Mouse (Mus musculus): ENCODE results near the gene Rad51b. TPM values are rescaled to one million over a fixed set of nuclear protein-coding genes. Genes with fewer than 3 reads are reported as not detected.

Rad51b gene
- total and polyA plus RNA-seq, 2 experiments from 2014 or later: 1.4 to 1.8 TPM

DNA sequence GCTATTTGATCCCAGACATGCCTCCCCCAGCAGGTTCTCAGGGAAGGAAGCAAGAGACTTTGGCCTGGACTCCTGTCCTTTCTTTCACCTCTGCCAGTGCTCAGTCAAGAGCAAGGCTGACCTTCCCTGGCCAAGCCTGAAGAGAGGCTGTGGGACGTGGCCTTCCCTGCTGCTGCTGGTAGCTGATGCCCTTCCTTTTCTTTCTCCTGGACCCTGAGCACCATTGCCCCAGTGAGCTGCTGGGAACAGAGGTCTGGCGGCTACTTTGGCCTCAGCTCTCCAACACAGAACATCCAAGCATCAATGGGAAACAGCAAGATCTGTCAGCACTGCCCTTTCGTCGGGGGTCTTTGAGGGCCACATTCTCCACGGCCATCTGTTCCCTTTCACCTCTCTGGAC is 455.1 kb downstream of the Rad51b start:
- no peak overlapping the region for H3K4me2 ChIP-seq (ENCODE audit: low read depth, low read length)
- no peak for ATAC-seq (ENCODE audit: insufficient read depth, low read depth)
- no peaks in the 10 kb centered on the region for H3K36me3 ChIP-seq (replicated peaks; ENCODE audit: control insufficient read depth, insufficient read depth, low read length)
- DNase-seq (ENCODE audit: low spot score): no peak
- no peak overlapping the region for H3K9ac ChIP-seq (replicated peaks; ENCODE audit: low read depth, low read length)
- H3K4me1 ChIP-seq (ENCODE audit: control insufficient read depth, insufficient read depth): peaks cover 51% of the 10 kb centered on the region
- no peaks in the 10 kb centered on the region for H3K27me3 ChIP-seq (ENCODE audit: control insufficient read depth, insufficient read depth, low read length)
- WGBS: 42% methylated on average over 5 of the region's 5 CpGs
- peak overlapping the region; percentile 17; the same call in 1 of the 2 replicates for H3K27ac ChIP-seq (ENCODE audit: low read depth)
- TF ChIP-seq EP300 (IDR thresholded peaks at IDR 0.05; ENCODE audit: low read depth) (no peak), CTCF (IDR thresholded peaks at IDR 0.05; ENCODE audit: low read depth) (no peak)
- H3K9me3 ChIP-seq (replicated peaks; ENCODE audit: control insufficient read depth, low read length): no peaks in the 10 kb centered on the region
- H3K4me3 ChIP-seq (ENCODE audit: low read depth, low read length): no peak overlapping the region

DNA sequence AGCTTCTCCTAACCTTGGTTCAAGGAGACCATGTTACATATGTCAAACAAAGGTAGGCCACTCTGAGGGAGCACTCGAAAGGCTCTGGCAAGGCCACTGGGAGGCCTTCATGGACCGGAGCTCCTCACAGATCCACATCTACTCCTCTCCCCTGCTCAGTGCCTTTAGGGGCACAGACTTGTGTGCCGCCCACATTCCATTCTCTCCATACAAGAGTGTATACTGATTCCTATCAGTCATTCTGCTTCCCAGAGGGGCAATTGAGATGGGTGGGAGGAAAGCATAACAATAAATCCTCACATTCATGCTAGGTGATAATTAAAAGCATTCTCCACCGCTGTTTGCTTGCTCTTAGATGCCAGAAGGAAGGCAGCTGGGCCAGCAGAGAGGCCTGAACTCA is 458.5 kb downstream of the Rad51b start:
- ATAC-seq (ENCODE audit: insufficient read depth, low read depth): no peak
- H3K4me3 ChIP-seq (ENCODE audit: low read depth, low read length): no peak overlapping the region
- no peak for DNase-seq (ENCODE audit: low spot score)
- no peaks in the 10 kb centered on the region for H3K9me3 ChIP-seq (replicated peaks; ENCODE audit: control insufficient read depth, low read length)
- no peak for TF ChIP-seq CTCF (IDR thresholded peaks at IDR 0.05; ENCODE audit: low read depth)
- TF ChIP-seq EP300 (IDR thresholded peaks at IDR 0.05; ENCODE audit: low read depth): no peak
- H3K9ac ChIP-seq (replicated peaks; ENCODE audit: low read depth, low read length): no peak overlapping the region
- WGBS: 68% methylated on average over 4 of the region's 4 CpGs
- H3K27ac ChIP-seq (ENCODE audit: low read depth): no peak overlapping the region
- no peaks in the 10 kb centered on the region for H3K27me3 ChIP-seq (ENCODE audit: control insufficient read depth, insufficient read depth, low read length)
- peaks cover 44% of the 10 kb centered on the region for H3K4me1 ChIP-seq (ENCODE audit: control insufficient read depth, insufficient read depth)
- no peak overlapping the region for H3K4me2 ChIP-seq (ENCODE audit: low read depth, low read length)
- no peaks in the 10 kb centered on the region for H3K36me3 ChIP-seq (replicated peaks; ENCODE audit: control insufficient read depth, insufficient read depth, low read length)

DNA sequence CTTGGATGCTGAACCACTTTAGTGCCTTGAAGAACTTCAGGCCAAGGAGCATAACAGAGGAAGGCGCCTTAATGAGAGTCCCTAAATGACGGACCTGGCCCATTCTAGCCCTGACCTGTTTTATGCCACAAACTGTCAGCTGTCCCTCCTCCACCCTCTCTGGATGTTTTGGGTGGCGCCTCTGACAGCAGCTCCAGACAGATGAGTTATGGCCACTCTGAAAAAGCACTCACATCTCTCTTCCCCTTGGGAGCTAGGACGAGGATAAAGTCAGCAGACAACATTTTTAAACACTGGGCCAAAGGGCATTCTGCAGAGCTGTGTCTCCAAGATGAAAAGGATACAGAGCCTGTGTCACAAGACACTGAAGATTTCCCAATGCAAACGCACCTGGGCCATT is 459.3 kb downstream of the Rad51b start:
- no peaks in the 10 kb centered on the region for H3K27me3 ChIP-seq (ENCODE audit: control insufficient read depth, insufficient read depth, low read length)
- TF ChIP-seq CTCF (IDR thresholded peaks at IDR 0.05; ENCODE audit: low read depth): no peak
- TF ChIP-seq EP300 (IDR thresholded peaks at IDR 0.05; ENCODE audit: low read depth): no peak
- H3K4me2 ChIP-seq (ENCODE audit: low read depth, low read length): no peak overlapping the region
- ATAC-seq (ENCODE audit: insufficient read depth, low read depth) (no peak), DNase-seq (ENCODE audit: low spot score) (no peak)
- H3K27ac ChIP-seq (ENCODE audit: low read depth): no peak overlapping the region
- H3K9me3 ChIP-seq (replicated peaks; ENCODE audit: control insufficient read depth, low read length): no peaks in the 10 kb centered on the region
- H3K36me3 ChIP-seq (replicated peaks; ENCODE audit: control insufficient read depth, insufficient read depth, low read length): no peaks in the 10 kb centered on the region
- peaks cover 37% of the 10 kb centered on the region for H3K4me1 ChIP-seq (ENCODE audit: control insufficient read depth, insufficient read depth)
- whole genome bisulfite sequencing: 70% methylated on average over 5 of the region's 5 CpGs
- no peak overlapping the region for H3K4me3 ChIP-seq (ENCODE audit: low read depth, low read length)
- H3K9ac ChIP-seq (replicated peaks; ENCODE audit: low read depth, low read length): no peak overlapping the region

DNA sequence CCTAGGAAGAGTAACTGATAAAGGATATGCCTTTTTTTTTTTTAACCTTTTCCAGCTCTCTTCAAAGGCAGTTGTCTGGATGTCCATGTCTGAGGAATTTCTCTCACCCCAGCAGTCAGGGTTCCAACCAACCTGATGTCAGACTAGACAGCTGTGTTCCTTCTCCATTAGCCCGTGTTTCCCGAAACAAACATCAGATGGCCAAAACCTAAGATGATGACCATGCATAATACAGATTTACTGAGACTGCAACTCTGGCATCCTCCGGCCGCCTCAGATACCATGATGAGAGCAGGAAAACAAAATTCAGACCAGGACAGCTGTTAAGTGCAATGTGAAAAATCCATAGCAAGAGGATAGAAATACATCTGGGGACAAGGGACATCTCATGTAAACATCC is 460.7 kb downstream of the Rad51b start:
- Histone ChIP-seq H3K4me1 (ENCODE audit: control insufficient read depth, insufficient read depth) (peaks cover 29% of the 10 kb centered on the region), H3K4me3 (ENCODE audit: low read depth, low read length) (no peak overlapping the region), H3K9me3 (replicated peaks; ENCODE audit: control insufficient read depth, low read length) (no peaks in the 10 kb centered on the region), H3K9ac (replicated peaks; ENCODE audit: low read depth, low read length) (no peak overlapping the region), H3K4me2 (ENCODE audit: low read depth, low read length) (no peak overlapping the region), H3K27me3 (ENCODE audit: control insufficient read depth, insufficient read depth, low read length) (no peaks in the 10 kb centered on the region), H3K36me3 (replicated peaks; ENCODE audit: control insufficient read depth, insufficient read depth, low read length) (no peaks in the 10 kb centered on the region), H3K27ac (ENCODE audit: low read depth) (no peak overlapping the region)
- ATAC-seq (ENCODE audit: insufficient read depth, low read depth) (no peak), DNase-seq (ENCODE audit: low spot score) (no peak)
- TF ChIP-seq EP300 (IDR thresholded peaks at IDR 0.05; ENCODE audit: low read depth) (no peak), CTCF (IDR thresholded peaks at IDR 0.05; ENCODE audit: low read depth) (no peak)
- 80% methylated on average over 4 of the region's 4 CpGs for WGBS

DNA sequence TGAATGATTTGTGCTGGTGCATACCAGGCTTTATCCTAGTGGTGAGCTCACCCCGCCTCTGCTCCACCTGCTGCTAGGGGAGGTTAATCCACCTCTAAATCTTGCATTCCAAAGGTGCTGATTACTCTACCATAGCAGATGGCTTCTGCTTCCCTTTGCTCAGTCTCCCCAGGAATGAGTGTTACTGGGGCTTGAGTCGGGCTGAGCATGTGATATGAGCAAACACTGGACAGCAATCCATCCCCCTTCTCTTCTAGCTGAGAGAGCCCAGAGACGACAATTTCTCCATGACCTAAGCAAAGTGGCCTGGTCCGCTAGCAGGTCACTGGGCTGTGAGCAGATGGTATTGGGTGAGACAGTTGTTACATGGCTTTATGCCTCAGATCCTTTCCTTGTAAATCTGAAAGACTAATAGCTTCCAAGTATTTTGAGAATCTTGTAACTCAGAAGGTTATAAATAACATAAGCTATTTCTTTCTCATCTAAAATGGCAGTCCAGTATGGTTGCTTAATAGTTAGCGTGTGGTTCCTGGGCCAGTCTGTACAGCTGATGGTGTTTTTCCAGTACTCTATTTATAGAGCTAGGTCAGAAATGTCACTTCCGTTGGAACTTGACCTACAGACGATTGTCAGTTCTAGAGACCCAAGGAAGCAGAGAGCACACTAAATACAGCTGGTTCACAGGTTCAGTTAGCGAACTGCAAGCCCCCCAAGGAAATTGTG is 462.3 kb downstream of the Rad51b start:
- ATAC-seq (ENCODE audit: insufficient read depth, low read depth): no peak
- Histone ChIP-seq H3K27ac (ENCODE audit: low read depth) (peak overlapping the region; percentile 56), H3K9me3 (replicated peaks; ENCODE audit: control insufficient read depth, low read length) (no peaks in the 10 kb centered on the region), H3K27me3 (ENCODE audit: control insufficient read depth, insufficient read depth, low read length) (no peaks in the 10 kb centered on the region), H3K4me1 (ENCODE audit: control insufficient read depth, insufficient read depth) (peaks cover 34% of the 10 kb centered on the region), H3K4me3 (ENCODE audit: low read depth, low read length) (no peak overlapping the region), H3K9ac (replicated peaks; ENCODE audit: low read depth, low read length) (no peak overlapping the region), H3K36me3 (replicated peaks; ENCODE audit: control insufficient read depth, insufficient read depth, low read length) (no peaks in the 10 kb centered on the region), H3K4me2 (ENCODE audit: low read depth, low read length) (no peak overlapping the region)
- 53% methylated on average over 8 of the region's 8 CpGs for WGBS
- DNase-seq (ENCODE audit: low spot score): no peak
- TF ChIP-seq EP300 (IDR thresholded peaks at IDR 0.05; ENCODE audit: low read depth): no peak
- peak; percentile 6; the same call in 1 of the 2 replicates for TF ChIP-seq CTCF (IDR thresholded peaks at IDR 0.05; ENCODE audit: low read depth)

DNA sequence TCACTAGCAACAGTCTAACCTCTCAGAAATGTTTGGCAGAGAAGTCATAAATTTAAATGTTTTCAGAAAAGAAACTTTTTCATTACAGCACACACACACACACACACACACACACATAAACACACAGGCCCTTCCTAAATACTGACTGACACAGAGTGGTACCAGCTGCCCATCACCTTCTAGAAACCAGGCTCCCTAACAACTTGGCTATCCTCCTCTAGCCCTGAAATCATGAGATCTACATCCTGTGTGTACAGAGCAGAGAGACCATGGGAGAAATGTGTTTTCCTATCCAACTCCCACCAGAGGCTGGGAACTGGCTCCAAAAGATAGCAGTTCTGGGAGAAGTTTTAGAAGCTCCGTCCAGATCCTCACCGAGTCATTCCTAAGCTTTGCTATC is 464.1 kb downstream of the Rad51b start:
- no peaks in the 10 kb centered on the region for H3K27me3 ChIP-seq (ENCODE audit: control insufficient read depth, insufficient read depth, low read length)
- H3K4me1 ChIP-seq (ENCODE audit: control insufficient read depth, insufficient read depth): peaks cover 31% of the 10 kb centered on the region
- no peaks in the 10 kb centered on the region for H3K36me3 ChIP-seq (replicated peaks; ENCODE audit: control insufficient read depth, insufficient read depth, low read length)
- ATAC-seq (ENCODE audit: insufficient read depth, low read depth) (no peak), DNase-seq (ENCODE audit: low spot score) (no peak)
- H3K9me3 ChIP-seq (replicated peaks; ENCODE audit: control insufficient read depth, low read length): no peaks in the 10 kb centered on the region
- H3K9ac ChIP-seq (replicated peaks; ENCODE audit: low read depth, low read length): no peak overlapping the region
- no peak for TF ChIP-seq CTCF (IDR thresholded peaks at IDR 0.05; ENCODE audit: low read depth)
- 63% methylated on average over 2 of the region's 2 CpGs for WGBS
- H3K27ac ChIP-seq (ENCODE audit: low read depth): peak overlapping the region; percentile 8; the same call in 1 of the 2 replicates
- H3K4me3 ChIP-seq (ENCODE audit: low read depth, low read length): no peak overlapping the region
- H3K4me2 ChIP-seq (ENCODE audit: low read depth, low read length): no peak overlapping the region
